Mouse (Mus musculus) common myeloid progenitor, adult 5-6 weeks (primary cell): ENCODE measurements around the gene Il12rb2. TPM values are rescaled to one million over a fixed set of nuclear protein-coding genes. Genes with fewer than 3 reads are reported as not detected.
A peak's percentile ranks its signal among the peaks of the same experiment; 100 is the strongest.

Experiments
- ATAC-seq: replicated peaks from 2 replicates; pipeline ENCODE4 v1.8.0; 2016; ENCODE audit warnings: low read depth, mild to moderate bottlenecking, moderate TSS enrichment, inconsistent platforms; ENCODE audit not compliant: poor library complexity, severe bottlenecking
- total RNA-seq: library from RNA; stranded (forward); fragments of 200-1000, 187-1606 nt; gene quantifications from 2 replicates; pipeline ENCODE4 v1.2.3, GENCODE M21; 2017

The Il12rb2 gene
- total RNA-seq: 5.2 and 5.3 TPM in 2 replicates

GRCm38 (mm10) chr6:67375982-67376391 is at the start of gene Il12rb2:
TSS of gene Il12rb2 (minus strand) at chr6:67376188.
- ATAC-seq: peak; percentile 96

- ATAC-seq: no peak
These were observed 45.8 kb upstream of the Il12rb2 start for GRCm38 (mm10) chr6:67421761-67422160.

GRCm38 (mm10) chr6:67416557-67416956 is 40.6 kb upstream of the Il12rb2 start:
- peak; percentile 50; the same call in 1 of the 2 replicates for ATAC-seq

- peak; percentile 61 for ATAC-seq
These were observed 39.3 kb upstream of the Il12rb2 start for GRCm38 (mm10) chr6:67415276-67415675.

GRCm38 (mm10) chr6:67413378-67413777 is 37.4 kb upstream of the Il12rb2 start:
- ATAC-seq: no peak

GRCm38 (mm10) chr6:67405281-67405682 is 29.3 kb upstream of the Il12rb2 start:
- no peak for ATAC-seq

- ATAC-seq: no peak
These were observed 23.6 kb upstream of the Il12rb2 start for GRCm38 (mm10) chr6:67399551-67399950.

- no peak for ATAC-seq
These were observed 10.2 kb downstream of the Il12rb2 start for GRCm38 (mm10) chr6:67365785-67366184.

GRCm38 (mm10) chr6:67348065-67348464 is 27.9 kb downstream of the Il12rb2 start:
- ATAC-seq: 0 out of 2 replicates have a peak, but pooled peaks have one; percentile 22

GRCm38 (mm10) chr6:67339494-67339893 is 36.5 kb downstream of the Il12rb2 start:
- peak; percentile 62 for ATAC-seq

- ATAC-seq: peak; percentile 92
These were observed 38.0 kb downstream of the Il12rb2 start for GRCm38 (mm10) chr6:67337943-67338342.

- no peak for ATAC-seq
These were observed 52.2 kb downstream of the Il12rb2 start for GRCm38 (mm10) chr6:67323788-67324187.

- ATAC-seq: peak; percentile 97
These were observed 57.5 kb downstream of the Il12rb2 start for GRCm38 (mm10) chr6:67318451-67318850.

GRCm38 (mm10) chr6:67317827-67318338 is 58.1 kb downstream of the Il12rb2 start:
- ATAC-seq: peak; percentile 4; the same call in 1 of the 2 replicates

- ATAC-seq: no peak
These were observed 58.9 kb downstream of the Il12rb2 start for GRCm38 (mm10) chr6:67317068-67317467.

GRCm38 (mm10) chr6:67314697-67315096 is 61.3 kb downstream of the Il12rb2 start:
- ATAC-seq: no peak

- 0 out of 2 replicates have a peak, but pooled peaks have one; percentile 45 for ATAC-seq
These were observed 66.2 kb downstream of the Il12rb2 start for GRCm38 (mm10) chr6:67309752-67310151.

GRCm38 (mm10) chr6:67308994-67309393 is 67.0 kb downstream of the Il12rb2 start:
- ATAC-seq: 0 out of 2 replicates have a peak, but pooled peaks have one; percentile 18

GRCm38 (mm10) chr6:67303210-67303609 is 72.8 kb downstream of the Il12rb2 start:
- ATAC-seq: no peak

GRCm38 (mm10) chr6:67302471-67302870 is 73.5 kb downstream of the Il12rb2 start:
- no peak for ATAC-seq

- no peak for ATAC-seq
These were observed 74.8 kb downstream of the Il12rb2 start for GRCm38 (mm10) chr6:67301230-67301629.

GRCm38 (mm10) chr6:67300710-67301163 is 75.3 kb downstream of the Il12rb2 start:
- ATAC-seq: no peak
